ENCODE assay signal across 16 mouse cellular contexts in the genomic region with DNA sequence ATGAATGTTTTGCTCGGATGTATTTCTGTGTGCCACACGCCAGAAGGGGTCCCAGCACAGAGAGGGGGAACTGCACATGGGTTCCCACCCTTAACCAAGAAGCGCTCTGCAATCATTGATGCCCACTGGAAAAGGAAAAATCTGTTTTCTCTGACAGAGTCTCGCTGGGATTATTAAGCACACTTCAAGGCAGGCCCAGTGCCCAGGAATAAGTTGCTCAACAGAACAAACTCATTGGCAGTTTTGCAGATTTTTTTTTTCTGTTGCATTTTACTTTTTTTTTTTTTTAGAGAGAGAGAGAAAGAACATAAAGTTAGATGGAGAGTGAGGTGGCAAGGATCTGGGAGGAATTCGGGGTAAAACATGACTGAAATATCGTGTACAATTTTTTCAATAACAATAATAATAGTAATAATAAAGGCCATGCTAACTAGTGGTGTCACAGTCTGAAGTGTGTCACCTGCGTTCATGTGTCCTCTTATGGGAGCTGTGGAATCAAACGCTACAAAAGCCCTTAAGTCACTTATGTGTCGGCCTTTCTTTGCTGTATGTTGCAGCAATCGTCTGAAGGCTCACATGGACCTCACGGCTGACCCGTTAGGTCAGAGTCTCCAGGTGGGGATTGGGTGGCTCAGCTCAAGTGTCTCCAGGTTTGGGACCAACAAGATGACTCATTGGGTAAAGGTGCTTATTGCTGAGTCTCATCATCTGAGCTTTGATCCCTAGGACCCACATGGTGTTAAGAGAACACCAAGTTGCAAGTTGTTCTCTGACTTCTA. TPM values are rescaled to one million over a fixed set of nuclear protein-coding genes. Genes with fewer than 3 reads are reported as not detected.
A peak's percentile ranks its signal among the peaks of the same experiment; 100 is the strongest.
DNase-seq lines count a peak whose midpoint lies in the region; ATAC-seq lines count a peak whose summit lies in the region.
"Had no signal": no experiment of that assay in that cellular context is flagged by ENCODE, and none has a peak within 500 bp of the region (broad histone marks: within the 10 kb centered on the region; RNA-seq: fewer than 3 reads in every experiment).

No protein-coding gene starts in this region.

- peak; percentile 23 for DNase-seq in CD4-positive, CD25-positive, alpha-beta regulatory T cell, adult 2 months (ENCODE audit: low read depth, low spot score)
- DNase-seq in fibroblast of lung, adult 2 months (ENCODE audit: low read depth): peak; percentile 30
- DNase-seq in lung, postnatal 25 days (ENCODE audit: low spot score): peak; percentile 71
- DNase-seq in kidney, postnatal 14 days: no peak
- no peak for DNase-seq in retina, postnatal 1 day
- no peak for DNase-seq in layer of hippocampus, adult 11-12 months (ENCODE audit: low spot score)
- DNase-seq: adrenal gland, adult 8-10 months; cerebellum, adult 2 months; cerebellum, postnatal 25 days; heart, postnatal 10 days; liver, embryonic 13.5 days had no signal

- peak; percentile 2 for ATAC-seq in CD4-positive, CD25-positive, alpha-beta regulatory T cell, adult 4 months
- no peak for ATAC-seq in megakaryocyte, adult 5-6 weeks (ENCODE audit: poor library complexity, severe bottlenecking)
- ATAC-seq: forebrain, embryonic 14.5 days; hindbrain, embryonic 16.5 days; midbrain, embryonic 16.5 days had no signal

RNA-seq across cellular contexts. Expression of gene Degs1, which starts 28.7 kb away (rescaled TPM):
- polyA plus RNA-seq in CD4-positive, CD25-positive, alpha-beta regulatory T cell, adult 4 months (2017; shearing (Covaris generic)): 10 to 100 TPM; 75.7 to 81.4 TPM
- 417 and 430 TPM in 2 replicates for total RNA-seq in megakaryocyte, adult 5-6 weeks (2015)
- total RNA-seq in megakaryocyte, adult 5-6 weeks (2017): 194 and 208 TPM in 2 replicates

Comparison
In these comparisons a context has a peak if more than half of its experiments do, and no peak if none do; other contexts are left out.
1. DNase-seq: peak in CD4-positive, CD25-positive, alpha-beta regulatory T cell, adult 2 months (single experiment), fibroblast of lung, adult 2 months (single experiment) and lung, postnatal 25 days (single experiment); none in kidney, postnatal 14 days (single experiment), retina, postnatal 1 day (single experiment) and layer of hippocampus, adult 11-12 months (single experiment).